Mouse (Mus musculus) limb, embryonic 14.5 days (tissue): ENCODE data around the gene Pip4k2a. TPM values are rescaled to one million over a fixed set of nuclear protein-coding genes. Genes with fewer than 3 reads are reported as not detected.

Source experiments
- ATAC-seq: fragments of 200-750 bp; cut with Nextera tagmentation; 2 replicates; pipeline ENCODE4 v1.8.0; 2017; ENCODE audit warnings: low read depth, moderate number of reproducible peaks, moderate TSS enrichment; ENCODE audit not compliant: low FRiP score
- DNase-seq: peaks from one replicate; pipeline ENCODE4 v3.0.0-alpha.2; 2015; ENCODE audit warnings: low spot score
- H3K27ac ChIP-seq: fragments of 300-500 bp; sonication (generic); replicated peaks from 2 replicates; pipeline ENCODE4 v1.5.1; 2014; ENCODE audit warnings: low read depth, mild to moderate bottlenecking, low read length, moderate library complexity, mixed read lengths
- H3K27me3 ChIP-seq: fragments of 300-500 bp; sonication (generic); 2 replicates; pipeline ENCODE4 v1.6.1; 2014; ENCODE audit warnings: low read length, mixed read lengths; ENCODE audit not compliant: control insufficient read depth, insufficient read depth
- H3K36me3 ChIP-seq: fragments of 300-500 bp; sonication (generic); 2 replicates; pipeline ENCODE4 v1.6.1; 2014; ENCODE audit warnings: mild to moderate bottlenecking, low read length, moderate library complexity, mixed read lengths; ENCODE audit not compliant: control insufficient read depth, insufficient read depth
- H3K4me1 ChIP-seq: fragments of 300-500 bp; sonication (generic); 2 replicates; pipeline ENCODE4 v1.6.1; 2014; ENCODE audit warnings: antibody characterized with exemption, low read length, mixed read lengths; ENCODE audit not compliant: control insufficient read depth, insufficient read depth
- H3K4me2 ChIP-seq: fragments of 300-500 bp; sonication (generic); replicated peaks from 2 replicates; pipeline ENCODE4 v1.6.1; 2014; ENCODE audit warnings: low read depth, mild to moderate bottlenecking, low read length, moderate library complexity; ENCODE audit not compliant: severe bottlenecking
- H3K4me3 ChIP-seq: fragments of 300-500 bp; sonication (generic); replicated peaks from 2 replicates; pipeline ENCODE4 v1.5.1; 2014; ENCODE audit warnings: low read length
- H3K9ac ChIP-seq: fragments of 300-500 bp; sonication (generic); 2 replicates; pipeline ENCODE4 v1.6.1; 2014; ENCODE audit warnings: mild to moderate bottlenecking, low read depth, low read length, moderate library complexity; ENCODE audit not compliant: severe bottlenecking
- H3K9me3 ChIP-seq: fragments of 300-500 bp; sonication (generic); 2 replicates; pipeline ENCODE4 v1.6.1; 2016; ENCODE audit warnings: low read length; ENCODE audit not compliant: control insufficient read depth
- POLR2A ChIP-seq: fragments of 200-500 bp; IDR thresholded peaks from 2 replicates; pipeline ENCODE4 v1.8.0; 2012; ENCODE audit warnings: inconsistent platforms, mild to moderate bottlenecking, moderate library complexity, borderline replicate concordance; ENCODE audit not compliant: insufficient read depth, insufficient read length; ENCODE audit errors: extremely low read depth
- WGBS: fragments of 180-500 bp; shearing (Covaris S2); extraction: QIAGEN DNeasy Blood & Tissue Kit; methylation state at CpG from one replicate; pipeline ENCODE4 v1.1.7; 2014; 5-methylcytosine and 5-hydroxymethylcytosine counted together
- polyA plus RNA-seq, 2 experiments: library from polyadenylated mRNA; depleted of rRNA in 1 of 2; stranded (reverse) in 1 of 2; unstranded in 1 of 2; fragments of >200 nt; fragmentation: Nextera tagmentation in 1 of 2; extraction: Ambion mirVana in 1 of 2; gene quantifications; 2 replicates each; pipeline versions ENCODE4 v1.2.1 to v1.2.3; 2012 to 2014

The Pip4k2a gene
- polyA plus RNA-seq, 2 experiments: 12.1 to 13.2 TPM

- no peaks in the 10 kb centered on the region for H3K27me3 ChIP-seq
- WGBS: 39% methylated on average over 11 of the region's 11 CpGs
- no peak overlapping the region for H3K4me2 ChIP-seq
- DNase-seq: no peak
- no peak for TF ChIP-seq POLR2A
- H3K36me3 ChIP-seq: no peaks in the 10 kb centered on the region
- no peak overlapping the region for H3K27ac ChIP-seq
- peaks cover 6% of the 10 kb centered on the region; the same call in 1 of the 2 replicates for H3K4me1 ChIP-seq
- no peak overlapping the region for H3K9ac ChIP-seq
- no peak overlapping the region for H3K4me3 ChIP-seq
- peak; percentile 34 for ATAC-seq
- H3K9me3 ChIP-seq: no peaks in the 10 kb centered on the region
Measured at GRCm38 (mm10) chr2:18813683-18814446, 184.1 kb downstream of the Pip4k2a start.

GRCm38 (mm10) chr2:18807961-18808360, 190.0 kb downstream of the Pip4k2a start:
- no peak overlapping the region for H3K27ac ChIP-seq
- H3K9ac ChIP-seq: no peak overlapping the region
- no peaks in the 10 kb centered on the region for H3K4me1 ChIP-seq
- H3K36me3 ChIP-seq: no peaks in the 10 kb centered on the region
- ATAC-seq (no peak), DNase-seq (no peak)
- no peak overlapping the region for H3K4me3 ChIP-seq
- TF ChIP-seq POLR2A: no peak
- no peaks in the 10 kb centered on the region for H3K9me3 ChIP-seq
- H3K4me2 ChIP-seq: no peak overlapping the region
- H3K27me3 ChIP-seq: peaks cover 2% of the 10 kb centered on the region; the same call in 1 of the 2 replicates
- WGBS: 54% methylated on average over 2 of the region's 2 CpGs

GRCm38 (mm10) chr2:18801281-18801862, 196.6 kb downstream of the Pip4k2a start:
- Histone ChIP-seq H3K27ac (no peak overlapping the region), H3K4me3 (peak overlapping the region; percentile 39), H3K4me1 (peaks cover 19% of the 10 kb centered on the region), H3K9me3 (no peaks in the 10 kb centered on the region), H3K9ac (no peak overlapping the region), H3K4me2 (peak overlapping the region; percentile 74), H3K27me3 (peaks cover 55% of the 10 kb centered on the region), H3K36me3 (no peaks in the 10 kb centered on the region)
- no peak for ATAC-seq
- no peak for TF ChIP-seq POLR2A
- DNase-seq: no peak
- WGBS: 7% methylated on average over 19 of the region's 19 CpGs

GRCm38 (mm10) chr2:18800646-18801251, 197.2 kb downstream of the Pip4k2a start:
- Histone ChIP-seq H3K4me3 (peak overlapping the region; percentile 39), H3K4me1 (peaks cover 19% of the 10 kb centered on the region), H3K9me3 (no peaks in the 10 kb centered on the region), H3K36me3 (no peaks in the 10 kb centered on the region), H3K27ac (no peak overlapping the region), H3K9ac (0 out of 2 replicates have a peak overlapping the region, but pooled peaks have one; percentile 26), H3K4me2 (peak overlapping the region; percentile 74), H3K27me3 (peaks cover 55% of the 10 kb centered on the region)
- 2% methylated on average over 24 of the region's 24 CpGs for WGBS
- no peak for TF ChIP-seq POLR2A
- DNase-seq: no peak
- ATAC-seq: no peak

GRCm38 (mm10) chr2:18799966-18800645, 197.8 kb downstream of the Pip4k2a start:
- WGBS: 1% methylated on average over 45 of the region's 46 CpGs
- Histone ChIP-seq H3K9me3 (no peaks in the 10 kb centered on the region), H3K27me3 (peaks cover 55% of the 10 kb centered on the region), H3K27ac (no peak overlapping the region), H3K9ac (peak overlapping the region; percentile 26; the same call in 1 of the 2 replicates), H3K4me3 (peak overlapping the region; percentile 39), H3K4me1 (peaks cover 19% of the 10 kb centered on the region), H3K4me2 (peak overlapping the region; percentile 74), H3K36me3 (no peaks in the 10 kb centered on the region)
- TF ChIP-seq POLR2A: no peak
- ATAC-seq (peak; percentile 62; the same call in 1 of the 2 replicates), DNase-seq (peak; percentile 47)
